Mouse (Mus musculus) ES-Bruce4 (cell line): ENCODE measurements at regions not wholly inside any gene's neighbourhood (a gene's known extent, or its start where the extent isn't known, plus 50 kb on each side); places are given as distances from the start of the nearest gene placed in this dataset.

Experiments
- CTCF ChIP-seq: IDR thresholded peaks from one replicate; pipeline ENCODE4 v1.8.1; 2011; ENCODE audit warnings: low read depth, low read length
- POLR2A ChIP-seq: IDR thresholded peaks from one replicate; pipeline ENCODE4 v1.8.1; 2011; ENCODE audit warnings: low read length; ENCODE audit not compliant: insufficient read depth

DNA sequence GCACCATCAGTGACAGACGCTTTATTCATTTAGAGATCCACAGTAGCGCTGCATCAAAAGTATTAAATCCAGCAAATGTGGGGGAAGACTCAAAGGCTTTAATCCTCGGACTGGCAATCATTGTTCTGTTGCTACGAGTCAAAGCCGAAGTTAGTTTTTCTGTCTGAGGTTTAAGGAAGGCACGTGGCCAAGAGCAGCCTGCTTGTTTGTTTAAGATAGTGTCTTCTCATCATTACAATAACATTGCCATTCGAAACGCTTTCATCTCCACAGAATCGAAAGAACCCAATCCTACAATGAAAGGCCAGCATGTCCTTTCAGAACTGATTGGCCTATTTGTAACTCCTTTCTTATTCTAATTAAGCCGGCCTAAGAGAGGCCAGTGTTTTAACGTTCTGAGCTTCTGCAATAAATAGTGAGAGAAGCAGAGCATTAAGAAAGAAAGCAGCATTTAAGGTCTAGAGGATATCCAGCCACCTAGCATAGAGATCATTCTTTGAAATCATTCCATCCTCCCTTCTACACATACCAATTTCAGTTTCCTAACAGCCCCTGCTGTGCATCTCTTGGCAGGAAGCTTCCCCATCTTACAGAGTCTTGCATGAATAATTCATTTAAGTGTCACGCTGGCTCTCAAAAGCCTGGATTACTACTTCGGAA lies 300.1 kb downstream of the Chl1 start:
- TF ChIP-seq CTCF (no peak), POLR2A (no peak)
